Mouse (Mus musculus) liver, adult 2 months (tissue): ENCODE results near the gene Tnfrsf25. TPM values are rescaled to one million over a fixed set of nuclear protein-coding genes. Genes with fewer than 3 reads are reported as not detected.

Experiments
- DNase-seq: peaks from one replicate; pipeline ENCODE4 v3.0.0-alpha.2; 2011; ENCODE audit warnings: low read depth, low spot score; ENCODE audit errors: extremely low read depth
- H3K27ac ChIP-seq: fragments of 200-500 bp; replicated peaks from 2 replicates; pipeline ENCODE4 v1.5.1; 2012; ENCODE audit warnings: low read depth, mild to moderate bottlenecking, control low read depth, inconsistent platforms, low read length; ENCODE audit not compliant: insufficient read depth
- H3K27me3 ChIP-seq: fragments of 200-500 bp; 2 replicates; pipeline ENCODE4 v1.6.1; 2012; ENCODE audit warnings: mild to moderate bottlenecking, moderate library complexity, low read length, inconsistent platforms; ENCODE audit not compliant: control insufficient read depth, insufficient read depth
- H3K36me3 ChIP-seq: fragments of 200-500 bp; 2 replicates; pipeline ENCODE4 v1.6.1; 2012; ENCODE audit warnings: low read length, inconsistent platforms; ENCODE audit not compliant: control insufficient read depth, insufficient read depth
- H3K4me1 ChIP-seq: fragments of 200-500 bp; 2 replicates; pipeline ENCODE4 v1.6.1; 2011; ENCODE audit warnings: low read length; ENCODE audit not compliant: control insufficient read depth, insufficient read depth
- H3K4me3 ChIP-seq: fragments of 200-500 bp; 2 replicates; pipeline ENCODE4 v1.5.1; 2011; ENCODE audit warnings: low read depth, mild to moderate bottlenecking, control low read depth, low read length, moderate library complexity; ENCODE audit not compliant: insufficient read depth
- H3K79me2 ChIP-seq: fragments of 200-500 bp; 2 replicates; pipeline ENCODE4 v1.6.1; 2012; ENCODE audit warnings: inconsistent platforms, mild to moderate bottlenecking, low read length, moderate library complexity; ENCODE audit not compliant: control insufficient read depth, insufficient read depth
- H3K9ac ChIP-seq: fragments of 200-500 bp; 2 replicates; pipeline ENCODE4 v1.6.1; 2012; ENCODE audit warnings: low read depth, mild to moderate bottlenecking, control low read depth, inconsistent platforms, low read length
- CTCF ChIP-seq: fragments of 200-500 bp; IDR thresholded peaks from 2 replicates; pipeline ENCODE4 v1.5.1; 2011; ENCODE audit warnings: low read depth, low read length, control low read depth
- POLR2A ChIP-seq: fragments of 200-500 bp; IDR thresholded peaks from 2 replicates; pipeline ENCODE4 v1.6.1; 2011; ENCODE audit warnings: low read length, control low read depth; ENCODE audit not compliant: insufficient read depth; ENCODE audit errors: extremely low read depth
- WGBS: fragments of 180-500 bp; shearing (Covaris S2); methylation state at CpG from one replicate; pipeline ENCODE4 v1.1.7; 2018; 5-methylcytosine and 5-hydroxymethylcytosine counted together
- polyA plus RNA-seq: library from polyadenylated mRNA; depleted of rRNA; stranded (reverse); fragments of >200 nt; gene quantifications from 2 replicates; pipeline ENCODE4 v1.2.3, GENCODE M21; 2012
- total RNA-seq: library from RNA; depleted of rRNA; stranded (reverse); fragments of >200 nt; gene quantifications from 2 replicates; pipeline ENCODE4 v1.2.3, GENCODE M21; 2014

Gene Tnfrsf25
- total and polyA plus RNA-seq, 2 experiments, result 0.28 to 0.72 TPM

GRCm38 (mm10) chr4:152101921-152102320, 13.8 kb upstream of the Tnfrsf25 start:
- Histone ChIP-seq H3K27me3 (no peaks in the 10 kb centered on the region), H3K4me1 (no peaks in the 10 kb centered on the region), H3K79me2 (no peaks in the 10 kb centered on the region), H3K27ac (no peak overlapping the region), H3K4me3 (no peak overlapping the region), H3K36me3 (no peaks in the 10 kb centered on the region), H3K9ac (no peak overlapping the region)
- whole genome bisulfite sequencing, result 95% methylated on average over 16 of the region's 16 CpGs
- TF ChIP-seq POLR2A (no peak), CTCF (no peak)
- DNase-seq, result no peak

- Histone ChIP-seq H3K27me3 (no peaks in the 10 kb centered on the region), H3K27ac (no peak overlapping the region), H3K4me1 (no peaks in the 10 kb centered on the region), H3K9ac (no peak overlapping the region), H3K4me3 (no peak overlapping the region), H3K79me2 (no peaks in the 10 kb centered on the region), H3K36me3 (no peaks in the 10 kb centered on the region)
- TF ChIP-seq POLR2A (no peak), CTCF (peak; percentile 94)
- DNase-seq, result peak; percentile 32
- WGBS, result 58% methylated on average over 7 of the region's 7 CpGs
Measured at GRCm38 (mm10) chr4:152103025-152103424, 12.7 kb upstream of the Tnfrsf25 start.

GRCm38 (mm10) chr4:152106746-152107145, 9.0 kb upstream of the Tnfrsf25 start:
- TF ChIP-seq CTCF, result no peak
- TF ChIP-seq POLR2A, result no peak
- WGBS, result 88% methylated on average over 9 of the region's 9 CpGs
- DNase-seq, result no peak
- H3K27me3 ChIP-seq, result no peaks in the 10 kb centered on the region
- H3K79me2 ChIP-seq, result no peaks in the 10 kb centered on the region
- no peak overlapping the region for H3K27ac ChIP-seq
- peaks cover 4% of the 10 kb centered on the region for H3K4me1 ChIP-seq
- H3K4me3 ChIP-seq, result no peak overlapping the region
- H3K9ac ChIP-seq, result no peak overlapping the region
- no peaks in the 10 kb centered on the region; the same call in 1 of the 2 replicates for H3K36me3 ChIP-seq

GRCm38 (mm10) chr4:152107493-152107892, 8.2 kb upstream of the Tnfrsf25 start:
- Histone ChIP-seq H3K9ac (peak overlapping the region; percentile 14), H3K27me3 (no peaks in the 10 kb centered on the region), H3K27ac (peak overlapping the region; percentile 45), H3K4me3 (peak overlapping the region; percentile 58), H3K79me2 (no peaks in the 10 kb centered on the region), H3K4me1 (peaks cover 4% of the 10 kb centered on the region), H3K36me3 (no peaks in the 10 kb centered on the region; the same call in 1 of the 2 replicates)
- peak; percentile 78 for DNase-seq
- 36% methylated on average over 24 of the region's 24 CpGs for WGBS
- TF ChIP-seq CTCF (no peak), POLR2A (no peak)

GRCm38 (mm10) chr4:152107971-152108509, 7.7 kb upstream of the Tnfrsf25 start:
- Histone ChIP-seq H3K27ac (peak overlapping the region; percentile 45), H3K4me1 (peaks cover 4% of the 10 kb centered on the region), H3K27me3 (no peaks in the 10 kb centered on the region), H3K36me3 (peaks cover under 1% of the 10 kb centered on the region; the same call in 1 of the 2 replicates), H3K9ac (peak overlapping the region; percentile 14), H3K4me3 (peak overlapping the region; percentile 58), H3K79me2 (no peaks in the 10 kb centered on the region)
- no peak for TF ChIP-seq CTCF
- 0 out of 2 replicates have a peak, but pooled peaks have one; percentile 26 for TF ChIP-seq POLR2A
- 34% methylated on average over 30 of the region's 30 CpGs for WGBS
- peak; percentile 77 for DNase-seq

GRCm38 (mm10) chr4:152108673-152109072, 7.1 kb upstream of the Tnfrsf25 start:
- WGBS, result 85% methylated on average over 5 of the region's 5 CpGs
- no peak for DNase-seq

More at GRCm38 (mm10) chr4:152108673-152109072, 7.1 kb upstream of the Tnfrsf25 start:
- H3K27me3 ChIP-seq, result no peaks in the 10 kb centered on the region
- H3K79me2 ChIP-seq, result no peaks in the 10 kb centered on the region
- no peak overlapping the region for H3K27ac ChIP-seq
- no peak overlapping the region for H3K9ac ChIP-seq
- H3K4me3 ChIP-seq, result no peak overlapping the region
- H3K36me3 ChIP-seq, result peaks cover 2% of the 10 kb centered on the region; the same call in 1 of the 2 replicates
- no peak for TF ChIP-seq CTCF
- TF ChIP-seq POLR2A, result no peak
- H3K4me1 ChIP-seq, result peaks cover 4% of the 10 kb centered on the region
